Mouse (Mus musculus) testis, adult 2 months (tissue): ENCODE data around the gene Tmem80.

ENCODE experiments used
- CTCF ChIP-seq: fragments of 200-500 bp; IDR thresholded peaks from 2 replicates; pipeline ENCODE4 v1.5.1; 2012; ENCODE audit warnings: low read depth, mild to moderate bottlenecking, inconsistent platforms, low read length, moderate library complexity; ENCODE audit not compliant: control insufficient read depth, insufficient read depth, insufficient replicate concordance
- POLR2A ChIP-seq: fragments of 200-500 bp; IDR thresholded peaks from 2 replicates; pipeline ENCODE4 v1.6.1; 2012; ENCODE audit warnings: low read depth, mild to moderate bottlenecking, inconsistent platforms, low read length, moderate library complexity; ENCODE audit not compliant: control insufficient read depth

DNA sequence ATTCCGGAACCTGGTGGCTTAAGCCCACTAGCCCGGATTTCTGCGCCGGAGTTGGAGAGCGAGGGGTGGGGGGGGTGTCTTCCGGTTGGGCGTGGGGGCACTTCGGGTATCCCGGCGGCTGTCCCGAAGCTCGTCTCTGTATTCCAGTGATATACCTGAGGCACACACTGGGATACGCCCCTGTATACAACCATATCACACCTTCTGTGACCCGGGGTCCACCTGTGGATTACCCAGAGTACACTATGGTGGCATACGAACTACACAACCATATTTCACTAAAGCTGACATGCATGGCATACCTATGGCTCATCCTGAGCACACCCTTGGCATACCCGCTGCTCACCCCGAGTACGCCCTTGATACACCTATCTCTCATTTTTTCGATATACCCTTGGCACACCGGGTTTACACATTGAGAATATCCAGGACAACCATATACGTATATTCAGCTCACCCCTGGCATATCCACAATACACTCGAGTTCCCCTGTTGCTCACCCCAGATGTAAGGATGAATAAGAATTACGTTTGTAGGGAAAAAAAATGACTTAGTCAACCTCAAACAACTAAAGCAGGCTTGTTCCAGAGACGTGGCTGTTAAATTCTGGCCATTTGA, 943 bp downstream of the Tmem80 start:
- TF ChIP-seq CTCF (no peak), POLR2A (no peak)
